Mouse (Mus musculus) brain, embryonic 14.5 days (tissue): ENCODE measurements around the gene P2ry6.

Source experiments
- CTCF ChIP-seq: fragments of 200-500 bp; IDR thresholded peaks from 2 replicates; pipeline ENCODE4 v1.5.1; 2012; ENCODE audit warnings: inconsistent platforms, mild to moderate bottlenecking, moderate library complexity, borderline replicate concordance; ENCODE audit not compliant: insufficient read depth, insufficient read length; ENCODE audit errors: extremely low read depth
- POLR2A ChIP-seq: fragments of 200-500 bp; IDR thresholded peaks from 2 replicates; pipeline ENCODE4 v1.6.1; 2012; ENCODE audit warnings: mild to moderate bottlenecking, inconsistent platforms, borderline replicate concordance; ENCODE audit not compliant: poor library complexity, insufficient read depth, insufficient read length, severe bottlenecking; ENCODE audit errors: extremely low read depth

- TF ChIP-seq POLR2A (no peak), CTCF (no peak)
These were observed 16.3 kb upstream of the P2ry6 start for GRCm38 (mm10) chr7:100990636-100991311.
